Mouse (Mus musculus) ES-Bruce4 (cell line): ENCODE measurements at regions not wholly inside any gene's neighbourhood (a gene's known extent, or its start where the extent isn't known, plus 50 kb on each side); places are given as distances from the start of the nearest gene placed in this dataset.

Experiments
- CTCF ChIP-seq: IDR thresholded peaks from one replicate; pipeline ENCODE4 v1.8.1; 2011; ENCODE audit warnings: low read depth, low read length
- EP300 ChIP-seq: IDR thresholded peaks from 2 replicates; pipeline ENCODE4 v1.6.1; 2011; ENCODE audit warnings: low read depth, low read length; ENCODE audit not compliant: insufficient read depth
- POLR2A ChIP-seq: IDR thresholded peaks from one replicate; pipeline ENCODE4 v1.8.1; 2011; ENCODE audit warnings: low read length; ENCODE audit not compliant: insufficient read depth

- TF ChIP-seq CTCF, result no peak
- TF ChIP-seq POLR2A, result no peak
- TF ChIP-seq EP300, result no peak
These were observed 432.8 kb downstream of the Gm8797 start for GRCm38 (mm10) chr3:6183400-6183799.
